ENCODE assay signal across 8 mouse cellular contexts in the genomic region with DNA sequence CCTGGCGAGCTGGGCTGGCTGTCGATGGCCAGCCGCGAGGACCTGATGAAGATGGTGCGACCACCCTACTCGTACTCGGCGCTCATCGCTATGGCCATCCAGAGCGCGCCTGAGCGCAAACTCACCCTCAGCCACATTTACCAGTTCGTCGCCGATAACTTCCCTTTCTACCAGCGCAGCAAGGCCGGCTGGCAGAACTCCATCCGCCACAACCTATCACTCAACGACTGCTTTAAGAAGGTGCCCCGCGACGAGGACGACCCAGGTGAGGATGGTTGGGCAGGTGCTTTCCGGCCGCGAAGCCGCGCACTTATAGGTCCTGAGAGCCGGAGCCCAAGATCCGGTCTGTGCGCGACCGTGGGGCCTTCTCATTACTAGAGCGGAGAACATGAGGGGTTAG. TPM values are rescaled to one million over a fixed set of nuclear protein-coding genes. Genes with fewer than 3 reads are reported as not detected.
DNase-seq lines count a peak whose midpoint lies in the region; ATAC-seq lines count a peak whose summit lies in the region.

No protein-coding gene starts in this region.

- ATAC-seq in CD4-positive, CD25-positive, alpha-beta regulatory T cell, adult 4 months: no peak
- ATAC-seq in forebrain, embryonic 15.5 days (replicated peaks): no peak
- no peak for ATAC-seq in liver, embryonic 15.5 days (ENCODE audit: insufficient read depth)

- no peaks in the 10 kb centered on the region for H3K9me3 ChIP-seq in forebrain, embryonic 15.5 days
- no peaks in the 10 kb centered on the region for H3K9me3 ChIP-seq in liver, embryonic 15.5 days (replicated peaks)

- 2% methylated on average over 34 of the region's 34 CpGs for WGBS in forebrain, embryonic 15.5 days
- 2% methylated on average over 34 of the region's 34 CpGs for WGBS in liver, embryonic 15.5 days (ENCODE audit: insufficient replicate concordance)

- peak overlapping the region; percentile 84 for H3K4me2 ChIP-seq in forebrain, embryonic 15.5 days (replicated peaks)
- H3K4me2 ChIP-seq in liver, embryonic 15.5 days: peak overlapping the region; percentile 50

- H3K27ac ChIP-seq in forebrain, embryonic 15.5 days (replicated peaks): no peak overlapping the region
- no peak overlapping the region for H3K27ac ChIP-seq in liver, embryonic 15.5 days (replicated peaks)

- peaks cover 12% of the 10 kb centered on the region for H3K4me1 ChIP-seq in forebrain, embryonic 15.5 days
- peaks cover 5% of the 10 kb centered on the region for H3K4me1 ChIP-seq in liver, embryonic 15.5 days (replicated peaks)

- DNase-seq in CD4-positive, CD25-positive, alpha-beta regulatory T cell, adult 2 months (ENCODE audit: low read depth, low spot score): peak; percentile 2
- DNase-seq in layer of hippocampus, postnatal 10 days (ENCODE audit: low spot score in 2 of 2): peak; percentile 9 to 25
- DNase-seq in layer of hippocampus, adult 9-10 months (ENCODE audit: low spot score): no peak
- DNase-seq in adrenal gland, adult 8-10 months: no peak
- no peak for DNase-seq in gastrocnemius, postnatal 25 days

- H3K4me3 ChIP-seq in forebrain, embryonic 15.5 days: peak overlapping the region; percentile 42
- peak overlapping the region; percentile 18; the same call in 1 of the 2 replicates for H3K4me3 ChIP-seq in liver, embryonic 15.5 days (replicated peaks)

- H3K36me3 ChIP-seq in forebrain, embryonic 15.5 days: no peaks in the 10 kb centered on the region
- no peaks in the 10 kb centered on the region for H3K36me3 ChIP-seq in liver, embryonic 15.5 days (replicated peaks)

- H3K27me3 ChIP-seq in forebrain, embryonic 15.5 days: peaks cover 67% of the 10 kb centered on the region
- H3K27me3 ChIP-seq in liver, embryonic 15.5 days: peaks cover 91% of the 10 kb centered on the region

- peak overlapping the region; percentile 30; the same call in 1 of the 2 replicates for H3K9ac ChIP-seq in forebrain, embryonic 15.5 days (replicated peaks)
- no peak overlapping the region for H3K9ac ChIP-seq in liver, embryonic 15.5 days

RNA-seq across cellular contexts. Expression of a gene that starts 0.6 kb away (rescaled TPM):
- polyA plus RNA-seq in CD4-positive, CD25-positive, alpha-beta regulatory T cell, adult 4 months (2017; shearing (Covaris generic)): not detected
- total RNA-seq in layer of hippocampus, postnatal 10 days (2021): not detected
- polyA plus RNA-seq in forebrain, embryonic 15.5 days (2015; fragmentation: Nextera tagmentation; extraction: Ambion mirVana): not detected in 2 replicates
- polyA plus RNA-seq in liver, embryonic 15.5 days (2015; fragmentation: Nextera tagmentation; extraction: Ambion mirVana): not detected in 2 replicates
- total RNA-seq in adrenal gland, adult 8-10 months (2022): not detected
- total RNA-seq in gastrocnemius, postnatal 25 days (2021): not detected

RNA-seq across cellular contexts. Expression of a gene that starts 38.2 kb away (rescaled TPM):
- not detected for polyA plus RNA-seq in CD4-positive, CD25-positive, alpha-beta regulatory T cell, adult 4 months (2017; shearing (Covaris generic))
- not detected for total RNA-seq in layer of hippocampus, postnatal 10 days (2021)
- polyA plus RNA-seq in forebrain, embryonic 15.5 days (2015; fragmentation: Nextera tagmentation; extraction: Ambion mirVana): not detected in 2 replicates
- polyA plus RNA-seq in liver, embryonic 15.5 days (2015; fragmentation: Nextera tagmentation; extraction: Ambion mirVana): not detected in 2 replicates
- total RNA-seq in adrenal gland, adult 8-10 months (2022): not detected
- not detected for total RNA-seq in gastrocnemius, postnatal 25 days (2021)

Comparison
In these comparisons a context has a peak if more than half of its experiments do, and no peak if none do; other contexts are left out.
1. DNase-seq: peak in CD4-positive, CD25-positive, alpha-beta regulatory T cell, adult 2 months (single experiment) and layer of hippocampus, postnatal 10 days (2 of 2); none in layer of hippocampus, adult 9-10 months (single experiment), adrenal gland, adult 8-10 months (single experiment) and gastrocnemius, postnatal 25 days (single experiment).